Mouse (Mus musculus) bone marrow, adult 2 months (tissue): ENCODE results near the gene Kctd8. TPM values are rescaled to one million over a fixed set of nuclear protein-coding genes. Genes with fewer than 3 reads are reported as not detected.

Source experiments
- H3K27ac ChIP-seq: fragments of 200-500 bp; 2 replicates; pipeline ENCODE4 v1.5.1; 2012; ENCODE audit warnings: low read depth, mild to moderate bottlenecking, control low read depth, inconsistent platforms, low read length; ENCODE audit not compliant: control insufficient read depth, poor library complexity, insufficient read depth
- H3K4me1 ChIP-seq: fragments of 200-500 bp; 2 replicates; pipeline ENCODE4 v1.6.1; 2011; ENCODE audit warnings: low read length; ENCODE audit not compliant: control insufficient read depth, insufficient read depth
- H3K4me3 ChIP-seq: fragments of 200-500 bp; replicated peaks from 2 replicates; pipeline ENCODE3; 2011; ENCODE audit warnings: mild to moderate bottlenecking, low read depth, low read length, control low read depth; ENCODE audit not compliant: control insufficient read depth
- CTCF ChIP-seq: fragments of 200-500 bp; IDR thresholded peaks from 2 replicates; pipeline ENCODE4 v1.5.1; 2011; ENCODE audit warnings: low read length, control low read depth; ENCODE audit not compliant: control insufficient read depth, insufficient read depth
- POLR2A ChIP-seq: fragments of 200-500 bp; IDR thresholded peaks from 2 replicates; pipeline ENCODE4 v1.6.1; 2011; ENCODE audit warnings: low read depth, mild to moderate bottlenecking, control low read depth, low read length, borderline replicate concordance; ENCODE audit not compliant: control insufficient read depth
- WGBS: fragments of 180-500 bp; shearing (Covaris S2); methylation state at CpG from one replicate; pipeline ENCODE4 v1.1.7; 2018; 5-methylcytosine and 5-hydroxymethylcytosine counted together
- polyA plus RNA-seq: library from polyadenylated mRNA; stranded (reverse); fragments of >200 nt; gene quantifications from 2 replicates; pipeline ENCODE4 v1.2.4, GENCODE M21; 2011; ENCODE audit warnings: low replicate concordance; ENCODE audit not compliant: missing spikeins, insufficient read depth, insufficient read length

The Kctd8 gene
- not detected in 2 replicates for polyA plus RNA-seq

GRCm38 (mm10) chr5:69340919-69341801 lies at the start of gene Kctd8:
Kctd8 (minus strand) TSS chr5:69341679.
- Histone ChIP-seq H3K4me1 (no peaks in the 10 kb centered on the region), H3K4me3 (no peak within 1 kb of the TSS), H3K27ac (no peak within 1 kb of the TSS)
- TF ChIP-seq POLR2A (no peak), CTCF (no peak)
- 3% methylated on average over 87 of the region's 87 CpGs for WGBS

GRCm38 (mm10) chr5:69379072-69379471 lies 37.6 kb upstream of the Kctd8 start:
- WGBS, result 85% methylated on average over 4 of the region's 4 CpGs
- H3K27ac ChIP-seq, result no peak overlapping the region
- no peaks in the 10 kb centered on the region for H3K4me1 ChIP-seq
- no peak overlapping the region for H3K4me3 ChIP-seq
- no peak for TF ChIP-seq CTCF
- TF ChIP-seq POLR2A, result no peak

GRCm38 (mm10) chr5:69350596-69350995 lies 9.1 kb upstream of the Kctd8 start:
- TF ChIP-seq POLR2A (no peak), CTCF (no peak)
- 78% methylated on average over 3 of the region's 3 CpGs for WGBS

GRCm38 (mm10) chr5:69340102-69340918 lies 1.2 kb downstream of the Kctd8 start:
- no peak overlapping the region for H3K4me3 ChIP-seq
- 3% methylated on average over 44 of the region's 44 CpGs for WGBS
- no peak for TF ChIP-seq CTCF
- TF ChIP-seq POLR2A, result no peak; the same call in 1 of the 2 replicates
- H3K27ac ChIP-seq, result no peak overlapping the region
- H3K4me1 ChIP-seq, result no peaks in the 10 kb centered on the region

More at GRCm38 (mm10) chr5:69350596-69350995, 9.1 kb upstream of the Kctd8 start:
- Histone ChIP-seq H3K27ac (no peak overlapping the region), H3K4me3 (no peak overlapping the region), H3K4me1 (no peaks in the 10 kb centered on the region)

- no peaks in the 10 kb centered on the region for H3K4me1 ChIP-seq
- 77% methylated on average over 6 of the region's 6 CpGs for WGBS
- no peak for TF ChIP-seq POLR2A
- TF ChIP-seq CTCF, result no peak
- no peak overlapping the region for H3K4me3 ChIP-seq
- H3K27ac ChIP-seq, result no peak overlapping the region
Observed at GRCm38 (mm10) chr5:69339623-69339970, 1.9 kb downstream of the Kctd8 start.

- no peak overlapping the region for H3K4me3 ChIP-seq
- H3K27ac ChIP-seq, result no peak overlapping the region
- 50% methylated on average over 4 of the region's 4 CpGs for WGBS
- TF ChIP-seq POLR2A (no peak), CTCF (no peak)
- no peaks in the 10 kb centered on the region for H3K4me1 ChIP-seq
Observed at GRCm38 (mm10) chr5:69338916-69339622, 2.4 kb downstream of the Kctd8 start.

- WGBS, result 78% methylated on average over 4 of the region's 4 CpGs
- Histone ChIP-seq H3K27ac (no peak overlapping the region), H3K4me1 (no peaks in the 10 kb centered on the region), H3K4me3 (no peak overlapping the region)
- TF ChIP-seq POLR2A (no peak), CTCF (no peak)
Observed at GRCm38 (mm10) chr5:69327561-69327960, 13.9 kb downstream of the Kctd8 start.
